Mouse (Mus musculus): ENCODE data around the gene Arnt2. TPM values are rescaled to one million over a fixed set of nuclear protein-coding genes. Genes with fewer than 3 reads are reported as not detected.

Gene Arnt2
- polyA plus RNA-seq, 1 experiment from 2014 or later = 118 TPM

DNA sequence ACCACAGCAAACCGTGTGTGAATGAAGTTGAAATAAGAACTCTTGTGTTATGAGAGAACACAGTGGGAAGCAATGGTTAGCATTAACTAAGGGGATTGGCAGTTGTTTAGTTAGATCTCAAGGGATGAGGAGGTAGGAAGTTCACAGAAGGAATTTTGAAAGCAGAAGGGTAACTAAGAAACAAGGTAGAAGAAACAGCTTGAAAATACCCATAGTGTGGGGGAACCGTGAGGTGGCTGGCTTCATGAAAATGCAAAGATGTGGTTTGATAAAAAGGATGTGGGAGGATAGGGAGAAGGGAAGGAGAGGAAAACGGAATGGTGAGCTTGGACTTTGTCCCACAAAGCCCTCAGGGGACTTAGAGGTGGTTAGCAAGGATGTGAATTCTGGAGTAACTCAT, 125.0 kb downstream of the Arnt2 start:
- CTCF ChIA-PET = interaction anchor here (0.7 to 1.7 kb wide), 3 partner anchors 10 to 197 kb away, joined by 3 to 6 read pairs (median 3); no protein-coding TSS in a partner anchor
- DNase-seq (ENCODE audit: low read depth, low spot score) (peak; percentile 44), ATAC-seq (peak; percentile 67)
- in situ Hi-C loops (cut with MboI; ENCODE audit: low pct_unique_long_range_greater_than_20kb) = no loop called here
- no peak for TF ChIP-seq CTCF (IDR thresholded peaks at IDR 0.05)
- POLR2A ChIA-PET = no interaction called here
- H3K27me3 ChIP-seq = no peaks in the 10 kb centered on the region

GRCm38 (mm10) chr7:84282231-84282630, 127.7 kb downstream of the Arnt2 start:
- CTCF ChIA-PET = interaction anchor here (1.2 to 1.4 kb wide), 3 partner anchors 9 to 192 kb away, joined by 3 to 6 read pairs (median 4); no protein-coding TSS in a partner anchor
- no peaks in the 10 kb centered on the region for H3K27me3 ChIP-seq
- POLR2A ChIA-PET = interaction anchor here (0.6 kb wide), 2 partner anchors 17 to 158 kb away, joined by 3 to 4 read pairs; no protein-coding TSS in a partner anchor
- ATAC-seq (no peak), DNase-seq (ENCODE audit: low read depth, low spot score) (no peak)
- in situ Hi-C loops (cut with MboI; ENCODE audit: low pct_unique_long_range_greater_than_20kb) = no loop called here
- no peak for TF ChIP-seq CTCF (IDR thresholded peaks at IDR 0.05)

- TF ChIP-seq CTCF (IDR thresholded peaks at IDR 0.05) = no peak
- ATAC-seq (no peak), DNase-seq (ENCODE audit: low read depth, low spot score) (no peak)
- POLR2A ChIA-PET = no interaction called here
- H3K27me3 ChIP-seq = no peaks in the 10 kb centered on the region
- CTCF ChIA-PET = no interaction called here
- in situ Hi-C loops (cut with MboI; ENCODE audit: low pct_unique_long_range_greater_than_20kb) = loop anchor here (5.0 kb wide), 2 partner anchors 192 to 367 kb away; partner anchors contain the start of gene Cemip
Measured at GRCm38 (mm10) chr7:84279231-84279630, 130.7 kb downstream of the Arnt2 start.

DNA sequence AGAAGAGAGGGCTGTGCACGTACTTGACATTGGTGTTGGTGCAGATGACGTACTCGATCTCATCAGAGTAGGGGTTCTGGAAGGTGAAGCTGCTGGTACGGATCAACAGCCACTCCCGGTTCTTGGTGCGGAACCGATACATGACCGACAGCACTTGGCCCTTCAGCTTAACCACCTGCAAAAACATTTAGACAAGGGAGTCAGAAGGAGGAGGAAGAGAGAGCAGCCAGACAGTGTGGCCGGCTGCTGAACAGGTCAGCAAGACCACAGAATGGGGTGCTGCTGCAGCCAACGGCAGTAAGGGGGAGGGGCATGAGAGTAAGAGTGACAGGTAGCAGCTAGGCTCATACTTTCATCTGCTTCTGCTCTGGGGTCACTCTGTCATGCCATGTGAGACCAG, 134.7 kb downstream of the Arnt2 start:
- DNase-seq (ENCODE audit: low read depth, low spot score) = no peak
- ChIA-PET CTCF (interaction anchor here (1.1 to 15.7 kb wide), 6 partner anchors 9 to 186 kb away, joined by 3 to 184 read pairs (median 4); partner anchors contain the start of gene Cemip), POLR2A (interaction anchor here (1.0 to 1.5 kb wide), 2 partner anchors 62 to 374 kb away, joined by 3 read pairs; no protein-coding TSS in a partner anchor)
- no peaks in the 10 kb centered on the region for H3K27me3 ChIP-seq
- in situ Hi-C loops (cut with MboI; ENCODE audit: low pct_unique_long_range_greater_than_20kb) = loop anchor here (5.0 kb wide), 2 partner anchors 188 to 363 kb away; partner anchors contain the start of gene Cemip
- no peak for TF ChIP-seq CTCF (IDR thresholded peaks at IDR 0.05)
- ATAC-seq = no peak

GRCm38 (mm10) chr7:84273930-84274329, 136.0 kb downstream of the Arnt2 start:
- CTCF ChIA-PET = interaction anchor here (1.1 to 15.7 kb wide), 5 partner anchors 8 to 185 kb away, joined by 3 to 184 read pairs (median 5); partner anchors contain the start of gene Cemip

GRCm38 (mm10) chr7:84272206-84272818, 137.7 kb downstream of the Arnt2 start:
- TF ChIP-seq CTCF (IDR thresholded peaks at IDR 0.05) = peak; percentile 96
- ATAC-seq = peak; percentile 77
- no peaks in the 10 kb centered on the region for H3K27me3 ChIP-seq
- in situ Hi-C loops (cut with MboI; ENCODE audit: low pct_unique_long_range_greater_than_20kb) = no loop called here
- ChIA-PET POLR2A (interaction anchor here (1.2 to 1.3 kb wide), 2 partner anchors 56 to 185 kb away, joined by 4 read pairs; no protein-coding TSS in a partner anchor), CTCF (interaction anchor here (0.7 to 15.7 kb wide), 22 partner anchors 9 to 359 kb away, joined by 3 to 184 read pairs (median 5); partner anchors contain the start of gene Cemip)
- DNase-seq (ENCODE audit: low read depth, low spot score) = peak; percentile 27

More at GRCm38 (mm10) chr7:84273930-84274329, 136.0 kb downstream of the Arnt2 start:
- POLR2A ChIA-PET = interaction anchor here (0.5 kb wide), 1 partner anchor 359 kb away, joined by 3 read pairs; no protein-coding TSS in a partner anchor
- H3K27me3 ChIP-seq = no peaks in the 10 kb centered on the region
- in situ Hi-C loops (cut with MboI; ENCODE audit: low pct_unique_long_range_greater_than_20kb) = no loop called here
- no peak for DNase-seq (ENCODE audit: low read depth, low spot score)
- TF ChIP-seq CTCF (IDR thresholded peaks at IDR 0.05) = no peak
- ATAC-seq = no peak

- CTCF ChIA-PET = interaction anchor here (1.1 to 15.7 kb wide), 7 partner anchors 9 to 193 kb away, joined by 3 to 184 read pairs (median 5); partner anchors contain the start of gene Cemip
- DNase-seq (ENCODE audit: low read depth, low spot score) = no peak
- TF ChIP-seq CTCF (IDR thresholded peaks at IDR 0.05) = no peak
- in situ Hi-C loops (cut with MboI; ENCODE audit: low pct_unique_long_range_greater_than_20kb) = no loop called here
- POLR2A ChIA-PET = interaction anchor here (1.2 kb wide), 1 partner anchor 184 kb away, joined by 4 read pairs; no protein-coding TSS in a partner anchor
- no peak for ATAC-seq
- no peaks in the 10 kb centered on the region for H3K27me3 ChIP-seq
Measured at GRCm38 (mm10) chr7:84271429-84271828, 138.5 kb downstream of the Arnt2 start.

DNA sequence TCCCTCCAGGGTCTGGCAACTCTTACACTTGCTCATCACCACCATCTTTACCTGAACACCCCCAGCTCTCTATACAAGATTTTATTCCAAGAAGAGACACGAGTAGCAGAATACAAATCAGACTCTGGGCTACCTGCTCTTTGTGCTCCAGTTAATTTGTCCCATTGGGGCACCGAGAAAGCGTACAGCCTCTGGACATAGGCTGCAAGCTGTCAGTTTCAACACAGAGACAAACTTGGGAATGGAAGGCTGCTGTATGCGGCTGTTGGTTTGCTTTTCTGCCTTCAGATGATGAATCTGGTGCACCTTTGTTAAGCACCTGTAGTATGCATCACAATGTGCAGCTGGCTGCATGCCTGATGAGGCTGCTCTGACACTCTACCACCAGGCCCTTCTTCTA, 146.5 kb downstream of the Arnt2 start:
- no peak for TF ChIP-seq CTCF (IDR thresholded peaks at IDR 0.05)
- in situ Hi-C loops (cut with MboI; ENCODE audit: low pct_unique_long_range_greater_than_20kb) = no loop called here
- POLR2A ChIA-PET = no interaction called here
- CTCF ChIA-PET = interaction anchor here (15.7 kb wide), 1 partner anchor 175 kb away, joined by 184 read pairs; the partner anchor contains the start of gene Cemip
- no peak for ATAC-seq
- H3K27me3 ChIP-seq = no peaks in the 10 kb centered on the region
- no peak for DNase-seq (ENCODE audit: low read depth, low spot score)

- no peak for ATAC-seq
- no peak for DNase-seq (ENCODE audit: low read depth, low spot score)
- ChIA-PET CTCF (interaction anchor here (1.6 kb wide), 1 partner anchor 16 kb away, joined by 4 read pairs; no protein-coding TSS in a partner anchor), POLR2A (interaction anchor here (1.7 kb wide), 1 partner anchor 16 kb away, joined by 5 read pairs; no protein-coding TSS in a partner anchor)
- no peaks in the 10 kb centered on the region for H3K27me3 ChIP-seq
- TF ChIP-seq CTCF (IDR thresholded peaks at IDR 0.05) = no peak
- in situ Hi-C loops (cut with MboI; ENCODE audit: low pct_unique_long_range_greater_than_20kb) = no loop called here
Measured at GRCm38 (mm10) chr7:84261341-84261740, 148.6 kb downstream of the Arnt2 start.

- no peak for TF ChIP-seq CTCF (IDR thresholded peaks at IDR 0.05)
- in situ Hi-C loops (cut with MboI; ENCODE audit: low pct_unique_long_range_greater_than_20kb) = no loop called here
Measured at GRCm38 (mm10) chr7:84260401-84260800, 149.6 kb downstream of the Arnt2 start.

More at GRCm38 (mm10) chr7:84260401-84260800, 149.6 kb downstream of the Arnt2 start:
- ATAC-seq (no peak), DNase-seq (ENCODE audit: low read depth, low spot score) (no peak)
- CTCF ChIA-PET = no interaction called here
- POLR2A ChIA-PET = interaction anchor here (1.7 kb wide), 1 partner anchor 15 kb away, joined by 5 read pairs; no protein-coding TSS in a partner anchor
- no peaks in the 10 kb centered on the region for H3K27me3 ChIP-seq

Measured in Patski (cell line).